Mouse (Mus musculus) midbrain, embryonic 15.5 days (tissue): ENCODE results near the gene Nans. TPM values are rescaled to one million over a fixed set of nuclear protein-coding genes. Genes with fewer than 3 reads are reported as not detected.

ENCODE experiments used
- ATAC-seq: fragments of 200-750 bp; cut with Nextera tagmentation; replicated peaks from 2 replicates; pipeline ENCODE4 v1.8.0; 2017; ENCODE audit warnings: moderate TSS enrichment
- H3K27ac ChIP-seq: fragments of 300-500 bp; sonication (generic); 2 replicates; pipeline ENCODE4 v1.5.1; 2015; ENCODE audit warnings: mild to moderate bottlenecking, inconsistent platforms
- H3K27me3 ChIP-seq: fragments of 300-500 bp; sonication (generic); replicated peaks from 2 replicates; pipeline ENCODE4 v1.6.1; 2015; ENCODE audit warnings: inconsistent platforms
- H3K36me3 ChIP-seq: fragments of 300-500 bp; sonication (generic); replicated peaks from 2 replicates; pipeline ENCODE4 v1.6.1; 2015; ENCODE audit warnings: inconsistent platforms
- H3K4me1 ChIP-seq: fragments of 300-500 bp; sonication (generic); 2 replicates; pipeline ENCODE4 v1.6.1; 2015; ENCODE audit warnings: inconsistent platforms
- H3K4me2 ChIP-seq: fragments of 300-500 bp; sonication (generic); 2 replicates; pipeline ENCODE4 v1.6.1; 2015; ENCODE audit warnings: inconsistent platforms, mild to moderate bottlenecking, moderate library complexity
- H3K4me3 ChIP-seq: fragments of 300-500 bp; sonication (generic); 2 replicates; pipeline ENCODE4 v1.5.1; 2015; ENCODE audit warnings: mild to moderate bottlenecking, inconsistent platforms
- H3K9ac ChIP-seq: fragments of 300-500 bp; sonication (generic); 2 replicates; pipeline ENCODE4 v1.6.1; 2015; ENCODE audit warnings: mild to moderate bottlenecking, inconsistent platforms
- H3K9me3 ChIP-seq: fragments of 300-500 bp; sonication (generic); 2 replicates; pipeline ENCODE4 v1.6.1; 2016; ENCODE audit warnings: inconsistent platforms
- WGBS: fragments of 180-500 bp; shearing (Covaris S2); methylation state at CpG from one replicate; pipeline ENCODE4 v1.1.7; 2015; ENCODE audit warnings: mixed read lengths; 5-methylcytosine and 5-hydroxymethylcytosine counted together
- polyA plus RNA-seq: library from polyadenylated mRNA; unstranded; fragments of >200 nt; fragmentation: Nextera tagmentation; extraction: Ambion mirVana; gene quantifications from 2 replicates; pipeline ENCODE4 v1.2.1, GENCODE M21; 2015

Nans gene
- polyA plus RNA-seq = 69.8 and 76.2 TPM in 2 replicates

DNA sequence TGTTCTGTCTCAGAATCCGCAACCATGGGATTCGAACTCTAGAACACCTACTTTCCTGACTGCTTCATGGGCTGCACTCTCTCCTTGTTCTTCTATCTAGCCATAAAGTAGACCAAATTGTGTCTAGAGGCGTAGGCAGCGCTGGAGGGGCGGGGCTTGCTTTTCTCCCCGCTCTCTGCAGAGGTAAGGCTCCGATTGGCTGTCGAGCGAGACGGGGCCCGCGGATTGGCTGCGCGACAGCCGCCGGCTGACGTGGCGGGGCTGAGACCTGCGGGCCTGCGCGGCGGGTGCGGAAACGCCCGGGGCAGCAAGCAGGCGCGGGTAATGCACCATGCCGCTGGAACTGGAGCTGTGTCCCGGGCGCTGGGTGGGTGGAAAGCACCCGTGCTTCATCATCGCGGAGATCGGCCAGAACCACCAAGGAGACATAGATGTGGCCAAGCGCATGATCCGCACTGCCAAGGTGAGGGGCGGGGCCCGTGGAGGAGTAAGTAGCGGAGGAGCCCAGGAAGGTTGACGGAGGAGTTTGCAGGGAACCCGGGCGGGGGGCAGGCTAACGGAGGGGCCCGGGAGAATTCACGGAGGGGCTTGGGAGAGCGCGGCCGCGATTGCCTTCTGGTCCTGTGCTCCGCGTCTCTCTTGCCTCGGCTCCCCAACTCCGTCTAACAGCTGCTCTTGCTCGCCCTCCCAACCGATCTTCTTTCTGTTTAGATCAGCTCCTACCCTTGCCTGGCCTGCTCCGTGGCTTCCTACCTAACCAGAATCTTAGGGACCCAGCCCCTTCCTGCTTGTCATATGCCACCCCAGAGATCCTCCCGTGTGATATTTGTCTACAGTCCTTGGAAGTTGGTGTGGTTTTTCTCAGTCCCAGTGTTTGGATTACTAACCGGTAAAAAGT is at the start of gene Nans:
Nans (plus strand) TSS at position 221 of the 898 bp plus-strand sequence.
- no peaks in the 10 kb centered on the region for H3K9me3 ChIP-seq
- no peaks in the 10 kb centered on the region for H3K27me3 ChIP-seq
- H3K27ac ChIP-seq = peak within 1 kb of the TSS; percentile 82
- H3K4me2 ChIP-seq = peak within 1 kb of the TSS; percentile 70
- ATAC-seq = peak; percentile 99
- H3K4me3 ChIP-seq = peak within 1 kb of the TSS; percentile 79
- peak within 1 kb of the TSS; percentile 68 for H3K9ac ChIP-seq
- WGBS = under 1% methylated on average over 58 of the region's 58 CpGs
- H3K4me1 ChIP-seq = peaks cover 11% of the 10 kb centered on the region
- H3K36me3 ChIP-seq = peaks cover 14% of the 10 kb centered on the region; the same call in 1 of the 2 replicates

DNA sequence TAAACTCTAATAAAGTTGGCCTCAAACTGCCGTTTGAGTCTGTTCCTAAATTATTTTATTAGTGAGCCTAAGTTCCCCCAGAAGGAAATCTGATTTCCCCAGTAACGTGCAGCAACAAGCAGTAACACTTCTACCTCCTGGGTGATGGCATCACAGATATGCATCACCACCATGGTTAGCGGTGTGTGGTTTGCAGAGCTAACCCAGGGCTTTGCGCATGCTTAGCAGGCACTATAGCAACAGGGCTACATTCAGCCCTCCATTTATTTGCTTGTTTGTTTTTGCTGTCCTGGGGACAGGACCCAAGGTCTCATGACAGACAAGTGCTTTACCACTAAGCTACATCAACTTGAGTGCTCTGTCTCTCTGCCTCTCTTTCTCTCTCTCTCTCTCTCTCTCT is 46.5 kb upstream of the Nans start:
- no peak overlapping the region for H3K4me3 ChIP-seq
- H3K9me3 ChIP-seq = no peaks in the 10 kb centered on the region
- no peaks in the 10 kb centered on the region for H3K4me1 ChIP-seq
- 71% methylated on average over 4 of the region's 4 CpGs for WGBS
- ATAC-seq = no peak
- no peaks in the 10 kb centered on the region for H3K27me3 ChIP-seq
- H3K27ac ChIP-seq = no peak overlapping the region
- H3K36me3 ChIP-seq = no peaks in the 10 kb centered on the region
- no peak overlapping the region for H3K9ac ChIP-seq
- no peak overlapping the region for H3K4me2 ChIP-seq

DNA sequence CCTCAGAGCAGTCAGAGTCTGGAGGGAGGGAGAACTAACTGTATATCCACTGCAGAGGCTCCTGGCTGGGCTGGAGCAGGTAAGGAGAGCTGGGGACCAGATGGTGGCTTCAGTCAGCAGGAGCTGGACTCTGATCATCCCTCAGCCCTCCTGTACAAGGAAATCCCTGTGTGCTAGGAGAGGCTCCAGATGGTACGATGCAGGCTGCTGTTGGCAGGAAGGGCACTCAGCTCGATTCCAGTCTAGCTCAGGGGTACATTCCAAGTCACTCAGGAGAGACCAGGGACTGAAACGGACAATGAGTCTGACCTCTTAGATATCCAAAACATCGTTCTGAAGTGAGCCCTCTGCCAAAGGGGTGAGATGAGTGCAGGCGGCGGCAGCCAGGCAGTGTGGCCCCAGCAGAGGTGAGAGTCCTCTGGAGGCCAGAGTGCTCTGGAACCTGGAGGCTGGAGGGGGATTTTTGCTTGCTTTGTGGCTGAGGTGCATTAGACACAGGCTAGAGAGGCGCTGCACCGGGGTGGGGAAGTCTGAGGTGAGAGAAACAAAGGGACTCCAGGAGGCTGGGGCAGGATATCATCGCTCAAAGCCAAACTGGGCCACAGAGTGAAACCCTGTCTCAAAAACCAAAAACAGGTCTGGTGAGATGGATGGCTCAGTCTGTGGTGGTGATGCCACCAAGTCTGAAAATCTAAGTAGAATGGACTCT is 43.7 kb upstream of the Nans start:
- no peaks in the 10 kb centered on the region for H3K9me3 ChIP-seq
- no peak overlapping the region for H3K27ac ChIP-seq
- no peak overlapping the region for H3K4me2 ChIP-seq
- H3K27me3 ChIP-seq = no peaks in the 10 kb centered on the region
- 43% methylated on average over 9 of the region's 9 CpGs for WGBS
- H3K4me3 ChIP-seq = no peak overlapping the region
- ATAC-seq = no peak
- no peaks in the 10 kb centered on the region for H3K36me3 ChIP-seq
- peaks cover 5% of the 10 kb centered on the region for H3K4me1 ChIP-seq
- H3K9ac ChIP-seq = no peak overlapping the region

DNA sequence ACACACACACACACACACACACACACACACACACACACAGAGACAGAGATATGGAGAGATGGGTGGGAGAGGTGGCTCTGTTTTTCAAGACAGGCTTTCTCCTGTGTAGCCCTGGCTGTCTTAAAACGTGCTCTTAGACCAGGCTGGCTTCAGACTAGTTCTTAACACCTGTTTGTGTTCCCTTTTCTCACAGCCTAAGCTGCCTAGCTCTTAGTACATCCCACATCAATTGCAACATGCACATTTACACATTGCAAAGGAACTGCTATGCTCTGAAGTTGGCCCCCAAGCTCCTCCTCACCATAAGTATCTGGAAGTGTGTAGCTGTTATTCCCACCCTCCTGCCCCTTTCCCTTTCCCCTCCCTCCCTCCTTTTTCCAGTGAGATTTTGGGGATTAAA is 41.6 kb upstream of the Nans start:
- Histone ChIP-seq H3K4me2 (no peak overlapping the region), H3K36me3 (no peaks in the 10 kb centered on the region), H3K4me1 (peaks cover 10% of the 10 kb centered on the region), H3K27me3 (no peaks in the 10 kb centered on the region), H3K27ac (no peak overlapping the region), H3K9me3 (no peaks in the 10 kb centered on the region), H3K9ac (no peak overlapping the region), H3K4me3 (no peak overlapping the region)
- WGBS = 55% methylated on average over 1 of the region's 1 CpGs
- no peak for ATAC-seq

DNA sequence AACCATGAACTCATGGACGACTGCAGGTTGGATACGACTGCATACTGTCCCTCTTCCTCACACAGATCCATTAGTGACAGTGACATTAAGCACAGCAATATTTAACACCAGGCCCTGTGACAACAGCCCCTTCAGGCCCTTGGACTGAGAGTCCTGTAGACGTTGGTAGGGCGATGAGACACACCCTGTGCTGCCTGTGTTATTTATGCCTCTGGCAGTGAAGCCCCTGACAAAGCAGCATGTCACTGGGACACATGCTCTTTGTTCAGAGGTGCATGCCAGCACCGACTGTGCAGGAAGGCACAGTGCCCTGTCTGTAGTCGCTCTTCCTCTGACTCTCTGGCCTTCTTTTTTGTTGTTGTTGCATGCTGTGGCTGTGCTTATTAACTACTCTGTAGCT is 40.2 kb upstream of the Nans start:
- H3K4me3 ChIP-seq = no peak overlapping the region
- H3K4me2 ChIP-seq = no peak overlapping the region
- peaks cover 24% of the 10 kb centered on the region for H3K4me1 ChIP-seq
- H3K27me3 ChIP-seq = no peaks in the 10 kb centered on the region
- ATAC-seq = no peak
- H3K9me3 ChIP-seq = no peaks in the 10 kb centered on the region
- no peak overlapping the region for H3K27ac ChIP-seq
- WGBS = 49% methylated on average over 6 of the region's 6 CpGs
- H3K36me3 ChIP-seq = no peaks in the 10 kb centered on the region
- no peak overlapping the region for H3K9ac ChIP-seq

DNA sequence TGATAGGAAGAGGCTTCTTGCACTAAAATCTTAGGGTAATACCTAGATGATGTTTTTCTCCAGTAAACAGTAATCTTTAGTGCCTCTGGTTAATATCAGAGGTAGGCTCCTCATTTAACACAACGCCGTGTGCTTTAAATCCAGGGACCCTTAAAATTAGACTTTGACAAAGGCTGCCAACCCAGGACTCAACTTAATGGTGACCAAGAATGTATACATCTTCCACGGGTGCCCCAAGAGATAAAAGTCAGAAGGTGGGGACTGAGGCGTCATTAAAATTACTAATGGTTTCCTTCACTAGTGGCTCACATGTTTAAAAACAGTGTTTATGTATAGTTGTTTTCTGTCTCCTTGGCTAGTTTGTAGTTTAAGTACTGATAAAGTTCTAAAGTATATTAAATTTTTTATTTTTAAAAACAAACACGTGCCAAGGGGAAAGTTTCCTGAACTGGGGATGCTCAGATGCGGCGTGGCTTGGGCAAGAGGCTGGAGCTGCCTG is 39.0 kb upstream of the Nans start:
- no peak for ATAC-seq
- no peaks in the 10 kb centered on the region for H3K36me3 ChIP-seq
- H3K9me3 ChIP-seq = no peaks in the 10 kb centered on the region
- H3K9ac ChIP-seq = peak overlapping the region; percentile 94
- 34% methylated on average over 7 of the region's 7 CpGs for WGBS
- peak overlapping the region; percentile 89 for H3K4me3 ChIP-seq
- no peaks in the 10 kb centered on the region for H3K27me3 ChIP-seq
- H3K4me1 ChIP-seq = peaks cover 30% of the 10 kb centered on the region
- H3K4me2 ChIP-seq = peak overlapping the region; percentile 76
- peak overlapping the region; percentile 98 for H3K27ac ChIP-seq

DNA sequence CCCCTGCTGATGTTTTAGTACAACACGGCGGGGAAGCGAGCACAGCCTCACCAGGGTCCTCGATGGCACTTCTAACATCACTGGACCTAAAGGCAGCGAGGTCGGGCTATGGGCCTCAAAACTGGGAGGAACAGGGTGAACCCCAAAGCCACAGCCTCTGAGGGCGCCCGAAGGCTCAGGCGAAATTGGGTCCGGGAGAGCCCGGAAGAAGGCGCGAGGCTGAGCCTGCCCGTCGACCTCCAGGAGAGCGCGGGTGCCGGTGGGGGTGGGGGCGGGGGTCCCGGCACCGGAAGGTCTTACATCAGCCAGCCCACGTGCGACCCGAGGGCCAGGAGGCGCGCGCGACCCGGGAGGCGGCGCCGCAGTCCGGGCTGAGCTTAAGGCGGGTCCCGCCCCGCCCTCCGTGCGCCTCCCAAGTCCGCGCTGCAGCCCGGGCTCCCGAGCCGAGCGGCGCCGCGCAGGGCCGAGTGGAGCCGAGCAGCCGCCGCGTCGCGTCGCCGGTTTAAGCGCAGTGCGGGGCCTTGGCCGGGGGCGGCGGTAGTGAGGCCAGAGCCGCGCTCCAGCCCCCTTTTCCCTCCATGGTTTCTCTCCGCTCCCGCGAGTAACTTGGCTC is 38.4 kb upstream of the Nans start, which contains the start of gene Anp32b:
Anp32b (plus strand) TSS at position 384 of the 613 bp plus-strand sequence.
- ATAC-seq = peak; percentile 96
- Histone ChIP-seq H3K4me1 (peaks cover 30% of the 10 kb centered on the region), H3K9me3 (no peaks in the 10 kb centered on the region), H3K4me2 (peak within 1 kb of the TSS; percentile 76), H3K27ac (peak within 1 kb of the TSS; percentile 98), H3K4me3 (peak within 1 kb of the TSS; percentile 89), H3K36me3 (no peaks in the 10 kb centered on the region), H3K27me3 (no peaks in the 10 kb centered on the region), H3K9ac (peak within 1 kb of the TSS; percentile 94)
- under 1% methylated on average over 60 of the region's 66 CpGs for WGBS

DNA sequence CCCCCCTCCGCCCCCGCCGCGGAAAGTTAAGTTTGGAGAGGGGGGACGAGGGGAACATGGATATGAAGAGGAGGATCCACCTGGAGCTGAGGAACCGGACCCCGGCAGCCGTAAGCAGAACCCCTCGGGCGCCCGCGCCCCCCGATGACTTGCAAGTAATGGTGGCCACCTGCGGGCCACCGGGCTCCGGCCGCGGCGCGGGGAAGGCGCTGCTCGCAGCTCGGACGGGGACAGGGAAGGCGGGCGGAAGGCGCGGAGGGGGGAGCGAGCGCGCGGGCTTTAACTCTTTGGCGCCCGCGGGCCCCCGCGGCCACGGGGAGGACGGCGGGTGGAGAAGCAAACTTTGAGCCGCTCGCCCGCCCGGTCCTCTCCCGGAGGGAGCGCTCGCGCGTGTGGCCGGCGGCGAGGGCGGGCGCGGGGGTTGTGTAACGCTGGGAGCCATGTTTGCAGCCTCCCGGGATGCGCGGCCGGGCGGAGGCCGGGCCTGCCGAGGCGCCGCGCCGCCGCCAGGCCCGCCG is 37.7 kb upstream of the Nans start:
- ATAC-seq = peak; percentile 61
- no peaks in the 10 kb centered on the region for H3K36me3 ChIP-seq
- H3K27me3 ChIP-seq = no peaks in the 10 kb centered on the region
- no peaks in the 10 kb centered on the region for H3K9me3 ChIP-seq
- WGBS = under 1% methylated on average over 56 of the region's 70 CpGs
- peak overlapping the region; percentile 89 for H3K4me3 ChIP-seq
- H3K4me1 ChIP-seq = peaks cover 30% of the 10 kb centered on the region
- H3K4me2 ChIP-seq = peak overlapping the region; percentile 76
- peak overlapping the region; percentile 98 for H3K27ac ChIP-seq
- H3K9ac ChIP-seq = peak overlapping the region; percentile 94

DNA sequence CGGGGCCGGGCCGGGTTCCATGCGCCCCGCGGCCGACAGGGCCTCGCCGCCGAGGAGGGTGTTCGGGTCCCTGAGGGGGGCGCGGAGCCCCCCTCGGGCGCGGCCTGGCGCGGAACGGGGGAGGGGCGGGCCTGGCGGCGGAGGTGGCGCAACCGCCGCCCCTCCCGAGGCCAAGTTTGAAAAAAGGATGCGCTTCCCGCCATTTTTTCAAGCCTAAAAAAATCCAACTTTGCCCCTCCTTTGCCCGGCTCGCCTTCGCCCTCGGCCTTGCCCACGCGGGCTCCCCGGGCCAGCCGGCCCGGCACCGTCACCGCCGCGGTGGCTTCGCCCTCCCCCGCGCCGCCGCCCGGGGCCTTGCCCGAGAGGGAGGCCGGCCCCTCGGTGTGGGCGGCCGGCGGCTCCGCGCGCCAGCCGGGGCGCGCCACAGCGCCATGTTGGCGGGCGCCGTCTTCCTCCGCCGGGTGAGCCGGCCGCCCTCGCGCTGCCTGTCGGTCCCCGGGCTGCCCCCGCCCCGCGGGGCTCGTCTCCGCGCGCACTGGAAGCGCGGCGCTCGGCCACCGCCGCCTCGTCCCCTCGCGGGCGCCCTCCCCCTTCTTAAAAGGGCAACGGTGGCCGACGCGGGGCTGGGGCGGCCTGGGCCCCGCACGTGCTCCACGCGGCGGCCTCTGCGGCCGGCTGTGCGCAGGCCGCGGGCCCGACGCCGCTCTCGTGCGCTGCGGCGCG is 37.1 kb upstream of the Nans start:
- WGBS = under 1% methylated on average over 73 of the region's 111 CpGs
- H3K36me3 ChIP-seq = no peaks in the 10 kb centered on the region
- peak overlapping the region; percentile 76 for H3K4me2 ChIP-seq
- H3K4me3 ChIP-seq = peak overlapping the region; percentile 89
- peak overlapping the region; percentile 98 for H3K27ac ChIP-seq
- H3K9me3 ChIP-seq = no peaks in the 10 kb centered on the region
- H3K4me1 ChIP-seq = peaks cover 30% of the 10 kb centered on the region
- ATAC-seq = peak; percentile 70
- H3K27me3 ChIP-seq = no peaks in the 10 kb centered on the region
- H3K9ac ChIP-seq = peak overlapping the region; percentile 94

DNA sequence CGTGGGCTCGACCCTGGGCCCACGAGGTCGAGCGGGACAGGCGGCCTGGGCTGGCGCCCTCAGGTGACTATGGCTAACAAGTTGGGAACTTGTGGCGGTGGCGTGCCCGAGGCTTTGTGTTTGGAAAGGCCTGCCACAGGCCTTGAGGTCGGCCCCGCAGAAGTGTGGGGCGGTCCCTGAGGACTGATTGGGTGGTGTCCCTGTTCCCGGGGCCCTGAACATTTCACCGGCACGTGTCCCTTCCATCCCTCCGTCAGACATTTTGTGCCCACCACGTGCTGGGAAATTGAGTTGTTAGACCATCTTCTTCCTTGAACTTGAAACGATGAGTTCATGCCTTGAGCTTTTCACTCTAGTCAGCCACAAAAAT is 36.6 kb upstream of the Nans start:
- Histone ChIP-seq H3K27me3 (no peaks in the 10 kb centered on the region), H3K4me1 (peaks cover 30% of the 10 kb centered on the region), H3K4me2 (peak overlapping the region; percentile 76), H3K9ac (peak overlapping the region; percentile 94), H3K9me3 (no peaks in the 10 kb centered on the region), H3K4me3 (peak overlapping the region; percentile 89), H3K36me3 (no peaks in the 10 kb centered on the region), H3K27ac (peak overlapping the region; percentile 98)
- WGBS = under 1% methylated on average over 19 of the region's 19 CpGs
- peak; percentile 16 for ATAC-seq
